Mouse (Mus musculus) frontal cortex, postnatal 36 days (tissue): ENCODE measurements around the gene Tanc2.
A peak's percentile ranks its signal among the peaks of the same experiment; 100 is the strongest.

Experiments used
- DNase-seq, 2 experiments: peaks; one replicate each; pipeline ENCODE4 v3.0.0; 2022; ENCODE audit warnings: low spot score in 2 of 2

Gene Tanc2

GRCm38 (mm10) chr11:105927065-105928030 lies 337.6 kb downstream of the Tanc2 start:
- DNase-seq, result peak; percentile 71 to 86

- DNase-seq, result no peak
Observed at GRCm38 (mm10) chr11:105928171-105928570, 338.4 kb downstream of the Tanc2 start.

GRCm38 (mm10) chr11:105931380-105931779 lies 341.6 kb downstream of the Tanc2 start:
- no peak for DNase-seq

- DNase-seq, result no peak
Observed at GRCm38 (mm10) chr11:105933746-105934145, 344.0 kb downstream of the Tanc2 start.

- DNase-seq, result no peak
Observed at GRCm38 (mm10) chr11:105934303-105934711, 344.5 kb downstream of the Tanc2 start.

GRCm38 (mm10) chr11:105934816-105935215 lies 345.0 kb downstream of the Tanc2 start:
- DNase-seq, result no peak

- DNase-seq, result no peak
Observed at GRCm38 (mm10) chr11:105935496-105935895, 345.7 kb downstream of the Tanc2 start.

- DNase-seq, result no peak
Observed at GRCm38 (mm10) chr11:105936200-105936599, 346.4 kb downstream of the Tanc2 start.

GRCm38 (mm10) chr11:105936974-105937373 lies 347.2 kb downstream of the Tanc2 start:
- DNase-seq, result no peak

GRCm38 (mm10) chr11:105938771-105939170 lies 349.0 kb downstream of the Tanc2 start:
- DNase-seq, result no peak

- DNase-seq, result no peak
Observed at GRCm38 (mm10) chr11:105941973-105942372, 352.2 kb downstream of the Tanc2 start.

- DNase-seq, result no peak
Observed at GRCm38 (mm10) chr11:105943133-105944102, 353.6 kb downstream of the Tanc2 start.

GRCm38 (mm10) chr11:105944126-105944621 lies 354.4 kb downstream of the Tanc2 start:
- peak; percentile 69 to 80 for DNase-seq

- DNase-seq, result no peak
Observed at GRCm38 (mm10) chr11:105944770-105945672, 355.2 kb downstream of the Tanc2 start.

GRCm38 (mm10) chr11:105946694-105947154 lies 356.9 kb downstream of the Tanc2 start:
- DNase-seq, result no peak

- DNase-seq, result no peak
Observed at GRCm38 (mm10) chr11:105948255-105948654, 358.5 kb downstream of the Tanc2 start.

- DNase-seq, result no peak
Observed at GRCm38 (mm10) chr11:105950519-105950918, 360.7 kb downstream of the Tanc2 start.

- DNase-seq, result no peak
Observed at GRCm38 (mm10) chr11:105951601-105952044, 361.8 kb downstream of the Tanc2 start.

GRCm38 (mm10) chr11:105952111-105952510 lies 362.3 kb downstream of the Tanc2 start:
- no peak for DNase-seq

- no peak for DNase-seq
Observed at GRCm38 (mm10) chr11:105952911-105953386, 363.2 kb downstream of the Tanc2 start, which contains the start of gene Cyb561. Gene Cyb561, minus strand, starts transcription at chr11:105953336.
